Mouse (Mus musculus) liver, embryonic 14.5 days (tissue): Measurements from ENCODE around the gene Igll1. TPM values are rescaled to one million over a fixed set of nuclear protein-coding genes. Genes with fewer than 3 reads are reported as not detected.

Experiments used
- ATAC-seq: fragments of 200-750 bp; cut with Nextera tagmentation; 2 replicates; pipeline ENCODE4 v1.8.0; 2017; ENCODE audit warnings: moderate number of reproducible peaks, mild to moderate bottlenecking, moderate library complexity; ENCODE audit not compliant: insufficient read depth
- DNase-seq, 3 experiments: peaks; one replicate each; pipeline ENCODE4 v3.0.0-alpha.2; 2012 to 2013; ENCODE audit warnings: low read depth in 3 of 3, low spot score in 3 of 3
- H3K27ac ChIP-seq: fragments of 300-500 bp; sonication (generic); 2 replicates; pipeline ENCODE4 v1.5.1; 2014; ENCODE audit warnings: moderate library complexity, mild to moderate bottlenecking, control low read depth, inconsistent platforms
- H3K27me3 ChIP-seq: fragments of 300-500 bp; sonication (generic); 2 replicates; pipeline ENCODE4 v1.6.1; 2014; ENCODE audit warnings: mild to moderate bottlenecking, low read length, moderate library complexity; ENCODE audit not compliant: control insufficient read depth, insufficient read depth
- H3K36me3 ChIP-seq: fragments of 300-500 bp; sonication (generic); replicated peaks from 2 replicates; pipeline ENCODE4 v1.6.1; 2014; ENCODE audit warnings: low read depth; ENCODE audit not compliant: control insufficient read depth, insufficient read depth
- H3K4me1 ChIP-seq, 2 experiments: fragments of 200-500 bp in 1 of 2; fragments of 300-500 bp in 1 of 2; sonication (generic) in 1 of 2; replicated peaks; 2 replicates each; pipeline ENCODE4 v1.6.1; 2012 to 2014; ENCODE audit warnings: antibody characterized with exemption in 1 of 2, inconsistent platforms in 1 of 2, low read length in 1 of 2; ENCODE audit not compliant: control insufficient read depth in 2 of 2, insufficient read depth in 2 of 2
- H3K4me2 ChIP-seq: fragments of 300-500 bp; sonication (generic); 2 replicates; pipeline ENCODE4 v1.6.1; 2014; ENCODE audit warnings: low read depth, mild to moderate bottlenecking, control low read depth, moderate library complexity
- H3K4me3 ChIP-seq, 2 experiments: fragments of 200-500 bp in 1 of 2; fragments of 300-500 bp in 1 of 2; sonication (generic) in 1 of 2; 2 replicates each; pipeline ENCODE4 v1.5.1; 2012 to 2014; ENCODE audit warnings: low read depth in 2 of 2, low read length in 2 of 2, mild to moderate bottlenecking in 2 of 2, control low read depth in 1 of 2, inconsistent platforms in 1 of 2, moderate library complexity in 1 of 2; ENCODE audit not compliant: insufficient read depth in 1 of 2
- H3K9ac ChIP-seq: fragments of 300-500 bp; sonication (generic); replicated peaks from 2 replicates; pipeline ENCODE4 v1.6.1; 2014; ENCODE audit warnings: mild to moderate bottlenecking, control low read depth, moderate library complexity
- H3K9me3 ChIP-seq: fragments of 300-500 bp; sonication (generic); 2 replicates; pipeline ENCODE4 v1.6.1; 2016; ENCODE audit warnings: low read length, mixed read lengths; ENCODE audit not compliant: control insufficient read depth
- CTCF ChIP-seq: IDR thresholded peaks from 2 replicates; pipeline ENCODE4 v1.5.1; 2016; ENCODE audit warnings: antibody characterized with exemption, low read depth, control low read depth
- EP300 ChIP-seq: IDR thresholded peaks from 2 replicates; pipeline ENCODE4 v1.6.1; 2016; ENCODE audit warnings: antibody characterized with exemption, low read depth
- WGBS: fragments of 180-500 bp; shearing (Covaris S2); extraction: QIAGEN DNeasy Blood & Tissue Kit; methylation state at CpG from one replicate; pipeline ENCODE4 v1.1.7; 2014; ENCODE audit not compliant: insufficient replicate concordance; 5-methylcytosine and 5-hydroxymethylcytosine counted together
- polyA plus RNA-seq, 2 experiments: library from polyadenylated mRNA; depleted of rRNA in 1 of 2; stranded (reverse) in 1 of 2; unstranded in 1 of 2; fragments of >200 nt; fragmentation: Nextera tagmentation in 1 of 2; extraction: Ambion mirVana in 1 of 2; gene quantifications; 2 replicates each; pipeline versions ENCODE4 v1.2.1 to v1.2.3; 2012 to 2014

The Igll1 gene
- polyA plus RNA-seq (2012; rRNA removed): 1.4 and 1.7 TPM in 2 replicates
- 2.7 and 4.1 TPM in 2 replicates for polyA plus RNA-seq (2014; fragmentation: Nextera tagmentation; extraction: Ambion mirVana)

- ATAC-seq: no peak
- no peak within 1 kb of the TSS for H3K9ac ChIP-seq
- H3K9me3 ChIP-seq: no peaks in the 10 kb centered on the region
- WGBS: 58% methylated on average over 2 of the region's 2 CpGs
- H3K27ac ChIP-seq: no peak within 1 kb of the TSS
- no peak for TF ChIP-seq EP300
- no peak for TF ChIP-seq CTCF
- no peaks in the 10 kb centered on the region for H3K4me1 ChIP-seq
- H3K36me3 ChIP-seq: no peaks in the 10 kb centered on the region
- DNase-seq: no peak
- H3K4me2 ChIP-seq: no peak within 1 kb of the TSS
- no peaks in the 10 kb centered on the region for H3K27me3 ChIP-seq
- H3K4me3 ChIP-seq: no peak within 1 kb of the TSS
These were observed at the start of gene Igll1 for GRCm38 (mm10) chr16:16863978-16864377. TSS of gene Igll1 (minus strand) at chr16:16863985.

- no peak overlapping the region for H3K27ac ChIP-seq
- ATAC-seq: no peak
- TF ChIP-seq CTCF (no peak), EP300 (no peak)
- no peak overlapping the region for H3K4me2 ChIP-seq
- H3K4me3 ChIP-seq: no peak overlapping the region
- DNase-seq: no peak
- no peaks in the 10 kb centered on the region for H3K27me3 ChIP-seq
- H3K9me3 ChIP-seq: no peaks in the 10 kb centered on the region
- WGBS: 61% methylated on average over 1 of the region's 1 CpGs
- H3K9ac ChIP-seq: no peak overlapping the region
- no peaks in the 10 kb centered on the region for H3K4me1 ChIP-seq
- no peaks in the 10 kb centered on the region; the same call in 1 of the 2 replicates for H3K36me3 ChIP-seq
These were observed 49.7 kb upstream of the Igll1 start for GRCm38 (mm10) chr16:16913440-16913839.

DNA sequence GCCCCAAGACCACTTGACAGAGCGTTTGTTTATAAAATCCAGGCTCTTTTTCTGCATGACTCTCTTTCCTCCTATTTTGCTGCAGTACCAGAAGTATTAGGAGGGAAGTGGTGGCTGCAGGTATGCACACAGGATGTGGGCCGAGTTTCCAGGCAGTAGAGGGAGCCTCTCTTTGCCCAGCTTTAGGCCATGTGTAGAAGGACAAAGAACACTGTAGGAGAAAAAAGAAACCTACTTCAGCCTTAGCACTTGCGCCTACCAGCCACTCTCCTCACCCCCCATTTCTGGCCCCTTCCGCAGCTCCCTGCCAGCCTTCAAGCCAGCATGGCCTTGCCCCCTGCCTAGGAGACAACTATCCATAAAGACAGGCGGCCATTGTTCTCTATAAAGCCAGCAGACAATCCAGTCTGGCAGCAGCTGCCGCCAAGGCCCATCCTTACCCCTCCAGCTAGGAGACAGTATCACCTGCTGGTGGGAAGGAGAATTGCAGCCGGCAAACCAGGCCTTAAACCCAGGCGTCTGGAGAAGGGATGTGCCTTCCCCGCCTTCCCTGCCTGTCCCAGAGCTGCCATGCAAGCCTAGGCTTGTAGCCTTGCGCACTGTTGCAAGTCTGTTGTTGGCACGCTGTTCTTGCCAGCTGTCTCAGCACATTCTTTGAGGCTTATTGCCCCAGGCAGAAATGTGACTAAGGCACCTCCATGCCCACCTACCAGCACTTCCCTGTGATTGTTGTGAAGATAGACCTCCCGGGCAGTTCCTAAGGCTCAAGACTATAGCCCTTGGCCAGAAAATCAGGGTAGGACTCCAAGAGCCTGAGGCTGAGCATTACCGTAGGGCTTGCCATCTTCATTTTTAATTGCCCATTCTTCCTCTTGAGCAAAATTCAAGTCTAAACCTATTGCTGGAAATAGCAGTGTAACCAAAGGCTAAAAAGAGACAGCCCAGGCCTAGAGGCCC lies 48.1 kb upstream of the Igll1 start:
- Histone ChIP-seq H3K4me2 (no peak overlapping the region), H3K4me3 (no peak overlapping the region), H3K9me3 (no peaks in the 10 kb centered on the region), H3K4me1 (no peaks in the 10 kb centered on the region), H3K27ac (no peak overlapping the region), H3K9ac (no peak overlapping the region), H3K27me3 (no peaks in the 10 kb centered on the region), H3K36me3 (no peaks in the 10 kb centered on the region; the same call in 1 of the 2 replicates)
- ATAC-seq (peak; percentile 67; the same call in 1 of the 2 replicates), DNase-seq (peak; percentile 26 to 39 (median 34))
- WGBS: 41% methylated on average over 13 of the region's 13 CpGs
- TF ChIP-seq EP300 (no peak), CTCF (peak; percentile 98)

- TF ChIP-seq EP300 (no peak), CTCF (no peak)
- Histone ChIP-seq H3K36me3 (no peaks in the 10 kb centered on the region), H3K4me1 (no peaks in the 10 kb centered on the region), H3K9ac (no peak overlapping the region), H3K4me3 (no peak overlapping the region), H3K4me2 (no peak overlapping the region), H3K27ac (no peak overlapping the region), H3K27me3 (no peaks in the 10 kb centered on the region), H3K9me3 (no peaks in the 10 kb centered on the region)
- ATAC-seq (peak; percentile 47), DNase-seq (no peak)
- 34% methylated on average over 6 of the region's 6 CpGs for WGBS
These were observed 44.0 kb upstream of the Igll1 start for GRCm38 (mm10) chr16:16907799-16908198.

GRCm38 (mm10) chr16:16903188-16903587 lies 39.4 kb upstream of the Igll1 start:
- no peak overlapping the region for H3K4me3 ChIP-seq
- H3K36me3 ChIP-seq: no peaks in the 10 kb centered on the region
- ATAC-seq: no peak
- H3K4me1 ChIP-seq: no peaks in the 10 kb centered on the region
- no peak overlapping the region for H3K4me2 ChIP-seq
- H3K9ac ChIP-seq: no peak overlapping the region
- no peak overlapping the region for H3K27ac ChIP-seq
- no peaks in the 10 kb centered on the region for H3K9me3 ChIP-seq
- H3K27me3 ChIP-seq: no peaks in the 10 kb centered on the region
- DNase-seq: no peak
- WGBS: 69% methylated on average over 5 of the region's 5 CpGs
- TF ChIP-seq EP300: no peak
- TF ChIP-seq CTCF: no peak
